Mouse (Mus musculus) right cerebral cortex, postnatal 36 days (tissue): Measurements from ENCODE around the gene Tubg1.
A peak's percentile ranks its signal among the peaks of the same experiment; 100 is the strongest.

ENCODE experiments used
- DNase-seq, 2 experiments: peaks; one replicate each; pipeline ENCODE4 v3.0.0; 2022; ENCODE audit warnings: low spot score in 2 of 2, mixed read lengths in 1 of 2

Tubg1 gene

GRCm38 (mm10) chr11:101119761-101120544 lies at the start of gene Tubg1, which contains the start of gene Retreg3:
TSS of gene Tubg1 (plus strand) at chr11:101119938.
TSS of gene Retreg3 (minus strand) at chr11:101119893.
- DNase-seq = peak; percentile 98

- DNase-seq = no peak
These were observed 49.6 kb upstream of the Tubg1 start for GRCm38 (mm10) chr11:101070189-101070527.

GRCm38 (mm10) chr11:101070987-101071386 lies 48.8 kb upstream of the Tubg1 start:
- DNase-seq = no peak

GRCm38 (mm10) chr11:101071810-101072428 lies 47.8 kb upstream of the Tubg1 start:
- DNase-seq = no peak

GRCm38 (mm10) chr11:101078121-101078520 lies 41.6 kb upstream of the Tubg1 start, which contains the start of gene Hsd17b1:
TSS of gene Hsd17b1 (plus strand) at chr11:101078411.
- DNase-seq = no peak

- DNase-seq = no peak
These were observed 40.0 kb upstream of the Tubg1 start for GRCm38 (mm10) chr11:101079746-101080145.

GRCm38 (mm10) chr11:101080421-101080820 lies 39.3 kb upstream of the Tubg1 start:
- DNase-seq = no peak

- DNase-seq = no peak
These were observed 38.1 kb upstream of the Tubg1 start for GRCm38 (mm10) chr11:101081659-101082058.

- DNase-seq = peak; percentile 87 to 91
These were observed 37.3 kb upstream of the Tubg1 start, which contains the start of gene Coasy for GRCm38 (mm10) chr11:101082208-101083082. TSS of gene Coasy (plus strand) at chr11:101082565.

- DNase-seq = no peak
These were observed 36.5 kb upstream of the Tubg1 start for GRCm38 (mm10) chr11:101083083-101083697.

GRCm38 (mm10) chr11:101084246-101084645 lies 35.5 kb upstream of the Tubg1 start:
- no peak for DNase-seq

- DNase-seq = no peak
These were observed 34.9 kb upstream of the Tubg1 start for GRCm38 (mm10) chr11:101084811-101085210.

GRCm38 (mm10) chr11:101085617-101086322 lies 34.0 kb upstream of the Tubg1 start:
- DNase-seq = no peak

GRCm38 (mm10) chr11:101086323-101086674 lies 33.4 kb upstream of the Tubg1 start:
- DNase-seq = no peak

GRCm38 (mm10) chr11:101086756-101087681 lies 32.7 kb upstream of the Tubg1 start, which contains the start of gene Mlx:
TSS of gene Mlx (plus strand) at chr11:101087277.
- DNase-seq = peak; percentile 89 to 92

- DNase-seq = no peak
These were observed 32.1 kb upstream of the Tubg1 start for GRCm38 (mm10) chr11:101087682-101088055.

GRCm38 (mm10) chr11:101089931-101090330 lies 29.8 kb upstream of the Tubg1 start:
- DNase-seq = no peak

- DNase-seq = no peak
These were observed 24.8 kb upstream of the Tubg1 start for GRCm38 (mm10) chr11:101094930-101095313.

- peak; percentile 90 to 92 for DNase-seq
These were observed 24.3 kb upstream of the Tubg1 start, which contains the start of gene Psmc3ip for GRCm38 (mm10) chr11:101095314-101096024. TSS of gene Psmc3ip (minus strand) at chr11:101095436.
